Mouse (Mus musculus): ENCODE results near the gene Shisa9. TPM values are rescaled to one million over a fixed set of nuclear protein-coding genes. Genes with fewer than 3 reads are reported as not detected.

Shisa9 gene
- polyA plus RNA-seq, 1 experiment from 2014 or later, result 0.22 TPM

DNA sequence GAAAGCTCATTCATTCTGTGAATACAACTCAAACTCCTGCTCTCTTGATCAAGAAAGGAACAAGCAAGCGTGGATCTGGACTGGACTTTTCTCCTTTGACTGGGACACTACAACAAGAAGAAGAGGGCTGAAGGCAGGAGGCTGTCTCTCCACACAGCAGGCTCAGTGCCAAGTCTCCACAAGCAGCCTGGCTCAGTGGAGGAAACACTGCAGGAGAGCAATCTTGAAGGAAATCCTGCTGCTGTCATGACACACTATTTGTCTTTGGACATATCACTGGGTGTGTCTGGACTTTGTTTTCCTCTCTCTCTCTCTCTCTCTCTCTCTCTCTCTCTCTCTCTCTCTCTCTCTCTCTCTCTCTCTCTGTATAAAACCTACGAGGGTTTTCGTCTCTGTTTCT lies 249.4 kb downstream of the Shisa9 start:
- H3K9ac ChIP-seq (ENCODE audit: low read length), result no peak overlapping the region
- no peak for TF ChIP-seq EP300 (optimal IDR thresholded peaks at IDR 0.05)
- TF ChIP-seq CTCF (IDR thresholded peaks at IDR 0.05; ENCODE audit: low read depth), result no peak

DNA sequence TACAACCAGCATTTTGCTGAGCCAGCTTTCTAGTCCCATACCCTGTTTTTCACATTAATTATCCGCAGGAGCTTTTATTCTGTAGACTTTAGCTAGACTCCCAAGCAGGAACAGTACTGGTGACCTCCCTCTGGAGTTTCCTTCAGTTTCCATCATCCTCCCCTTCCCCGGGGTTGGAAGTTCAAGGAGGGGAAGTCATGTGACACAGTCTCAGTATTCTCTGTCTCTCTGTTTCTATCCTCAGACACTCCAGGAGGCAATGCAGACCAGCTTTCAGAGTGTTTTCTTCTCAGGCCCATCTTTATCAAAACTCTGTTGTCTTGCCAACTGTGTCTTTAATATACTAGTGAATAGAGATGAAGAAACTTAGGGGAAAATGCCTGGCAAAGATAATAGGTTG lies 250.4 kb downstream of the Shisa9 start:
- Histone ChIP-seq H3K9me3 (ENCODE audit: control insufficient read depth, low read length) (no peaks in the 10 kb centered on the region), H3K4me3 (ENCODE audit: low read depth, low read length) (no peak overlapping the region), H3K36me3 (ENCODE audit: control insufficient read depth, insufficient read depth, low read length) (no peaks in the 10 kb centered on the region), H3K4me1 (replicated peaks; ENCODE audit: control insufficient read depth, insufficient read depth) (no peaks in the 10 kb centered on the region), H3K9ac (ENCODE audit: low read length) (no peak overlapping the region), H3K27me3 (ENCODE audit: control insufficient read depth, insufficient read depth, low read length) (no peaks in the 10 kb centered on the region), H3K27ac (replicated peaks) (no peak overlapping the region), H3K4me2 (replicated peaks; ENCODE audit: low read depth) (no peak overlapping the region)
- DNase-seq (ENCODE audit: low spot score) (no peak), ATAC-seq (ENCODE audit: low FRiP score, low TSS enrichment) (no peak)
- TF ChIP-seq EP300 (optimal IDR thresholded peaks at IDR 0.05) (no peak), CTCF (IDR thresholded peaks at IDR 0.05; ENCODE audit: low read depth) (no peak)
- WGBS, result 51% methylated on average over 2 of the region's 2 CpGs

More for the DNA sequence above, 249.4 kb downstream of the Shisa9 start:
- DNase-seq (ENCODE audit: low spot score) (no peak), ATAC-seq (ENCODE audit: low FRiP score, low TSS enrichment) (no peak)
- no peak overlapping the region for H3K4me2 ChIP-seq (replicated peaks; ENCODE audit: low read depth)
- no peak overlapping the region for H3K4me3 ChIP-seq (ENCODE audit: low read depth, low read length)
- H3K27me3 ChIP-seq (ENCODE audit: control insufficient read depth, insufficient read depth, low read length), result no peaks in the 10 kb centered on the region
- no peaks in the 10 kb centered on the region for H3K9me3 ChIP-seq (ENCODE audit: control insufficient read depth, low read length)
- WGBS, result 46% methylated on average over 3 of the region's 3 CpGs
- no peaks in the 10 kb centered on the region for H3K4me1 ChIP-seq (replicated peaks; ENCODE audit: control insufficient read depth, insufficient read depth)
- H3K27ac ChIP-seq (replicated peaks), result no peak overlapping the region
- H3K36me3 ChIP-seq (ENCODE audit: control insufficient read depth, insufficient read depth, low read length), result no peaks in the 10 kb centered on the region

DNA sequence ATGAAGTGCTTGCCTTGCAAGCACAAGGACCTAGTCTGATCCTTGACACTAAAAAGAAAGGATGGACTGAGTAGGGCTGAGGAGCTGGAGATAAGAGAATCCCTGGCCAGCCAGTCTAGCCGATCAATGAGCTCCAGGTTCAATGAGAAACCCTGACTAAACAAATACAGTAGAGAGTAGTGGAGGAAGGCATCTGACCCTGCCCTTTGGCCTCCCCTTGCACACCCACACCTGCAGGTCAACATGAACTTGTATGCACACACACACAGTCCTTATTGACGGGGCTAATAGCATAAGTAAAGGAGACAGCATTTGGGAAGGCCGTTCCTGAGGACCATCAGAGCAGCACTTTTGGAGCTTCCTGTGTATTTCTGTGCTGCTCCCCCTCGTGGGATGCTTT lies 254.7 kb downstream of the Shisa9 start:
- Histone ChIP-seq H3K27me3 (ENCODE audit: control insufficient read depth, insufficient read depth, low read length) (no peaks in the 10 kb centered on the region), H3K9ac (ENCODE audit: low read length) (no peak overlapping the region), H3K4me2 (replicated peaks; ENCODE audit: low read depth) (no peak overlapping the region), H3K27ac (replicated peaks) (no peak overlapping the region), H3K9me3 (ENCODE audit: control insufficient read depth, low read length) (no peaks in the 10 kb centered on the region), H3K36me3 (ENCODE audit: control insufficient read depth, insufficient read depth, low read length) (no peaks in the 10 kb centered on the region), H3K4me1 (replicated peaks; ENCODE audit: control insufficient read depth, insufficient read depth) (no peaks in the 10 kb centered on the region), H3K4me3 (ENCODE audit: low read depth, low read length) (no peak overlapping the region)
- DNase-seq (ENCODE audit: low spot score), result no peak
- 43% methylated on average over 4 of the region's 4 CpGs for WGBS
- no peak for ATAC-seq (ENCODE audit: low FRiP score, low TSS enrichment)
- TF ChIP-seq CTCF (IDR thresholded peaks at IDR 0.05; ENCODE audit: low read depth) (no peak), EP300 (optimal IDR thresholded peaks at IDR 0.05) (no peak)

DNA sequence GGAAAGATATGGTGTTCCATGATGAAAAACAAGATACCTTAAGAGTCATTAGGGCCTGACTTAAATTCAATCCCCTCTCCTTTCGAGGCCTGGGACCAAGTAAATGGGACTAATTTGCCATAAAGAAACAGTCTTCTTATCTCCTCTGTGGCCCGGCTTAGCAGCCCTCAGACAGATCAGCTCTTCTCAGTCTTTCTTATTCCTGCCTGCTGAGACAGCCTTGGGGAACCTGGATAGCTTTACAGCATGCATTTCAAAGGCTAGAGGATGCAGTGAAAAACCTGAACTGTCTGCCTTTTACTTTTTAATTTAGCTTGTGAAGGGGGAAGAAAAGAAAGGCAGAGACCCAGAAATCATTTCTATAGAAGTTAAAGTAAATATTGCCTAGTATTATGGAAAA lies 275.4 kb downstream of the Shisa9 start:
- ATAC-seq (ENCODE audit: low FRiP score, low TSS enrichment) (no peak), DNase-seq (ENCODE audit: low spot score) (no peak)
- 28% methylated on average over 2 of the region's 2 CpGs for WGBS
- no peak overlapping the region for H3K27ac ChIP-seq (replicated peaks)
- no peak overlapping the region for H3K9ac ChIP-seq (ENCODE audit: low read length)
- TF ChIP-seq EP300 (optimal IDR thresholded peaks at IDR 0.05) (no peak), CTCF (IDR thresholded peaks at IDR 0.05; ENCODE audit: low read depth) (no peak)
- no peaks in the 10 kb centered on the region for H3K4me1 ChIP-seq (replicated peaks; ENCODE audit: control insufficient read depth, insufficient read depth)
- H3K36me3 ChIP-seq (ENCODE audit: control insufficient read depth, insufficient read depth, low read length), result no peaks in the 10 kb centered on the region
- H3K4me3 ChIP-seq (ENCODE audit: low read depth, low read length), result no peak overlapping the region
- no peaks in the 10 kb centered on the region for H3K27me3 ChIP-seq (ENCODE audit: control insufficient read depth, insufficient read depth, low read length)
- no peaks in the 10 kb centered on the region for H3K9me3 ChIP-seq (ENCODE audit: control insufficient read depth, low read length)
- H3K4me2 ChIP-seq (replicated peaks; ENCODE audit: low read depth), result no peak overlapping the region

DNA sequence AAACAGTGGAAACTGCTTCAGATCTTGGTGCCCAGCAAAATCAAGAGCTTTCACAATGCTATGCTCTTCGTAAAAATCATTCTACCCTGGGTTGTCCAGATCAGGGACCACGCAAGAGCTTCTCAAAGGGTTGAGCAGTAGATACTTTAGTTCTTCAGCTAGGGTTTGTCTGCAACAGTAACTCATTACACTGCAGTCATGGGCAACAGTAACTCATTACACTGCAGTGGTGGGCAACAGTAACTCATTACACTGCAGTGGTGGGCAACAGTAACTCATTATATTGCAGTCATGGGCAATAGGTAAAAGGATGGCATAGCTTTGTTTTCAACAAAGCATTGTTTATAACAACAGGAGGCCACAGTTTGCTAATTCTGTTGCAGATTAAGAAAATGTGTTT lies 281.9 kb downstream of the Shisa9 start:
- H3K27me3 ChIP-seq (ENCODE audit: control insufficient read depth, insufficient read depth, low read length), result no peaks in the 10 kb centered on the region
- H3K9me3 ChIP-seq (ENCODE audit: control insufficient read depth, low read length), result no peaks in the 10 kb centered on the region
- H3K9ac ChIP-seq (ENCODE audit: low read length), result no peak overlapping the region
- no peaks in the 10 kb centered on the region for H3K4me1 ChIP-seq (replicated peaks; ENCODE audit: control insufficient read depth, insufficient read depth)
- TF ChIP-seq EP300 (optimal IDR thresholded peaks at IDR 0.05) (no peak), CTCF (IDR thresholded peaks at IDR 0.05; ENCODE audit: low read depth) (no peak)
- ATAC-seq (ENCODE audit: low FRiP score, low TSS enrichment) (no peak), DNase-seq (ENCODE audit: low spot score) (no peak)
- no peak overlapping the region for H3K4me2 ChIP-seq (replicated peaks; ENCODE audit: low read depth)
- no peak overlapping the region for H3K4me3 ChIP-seq (ENCODE audit: low read depth, low read length)
- WGBS, result 82% methylated on average over 2 of the region's 2 CpGs
- H3K27ac ChIP-seq (replicated peaks), result no peak overlapping the region
- H3K36me3 ChIP-seq (ENCODE audit: control insufficient read depth, insufficient read depth, low read length), result no peaks in the 10 kb centered on the region

DNA sequence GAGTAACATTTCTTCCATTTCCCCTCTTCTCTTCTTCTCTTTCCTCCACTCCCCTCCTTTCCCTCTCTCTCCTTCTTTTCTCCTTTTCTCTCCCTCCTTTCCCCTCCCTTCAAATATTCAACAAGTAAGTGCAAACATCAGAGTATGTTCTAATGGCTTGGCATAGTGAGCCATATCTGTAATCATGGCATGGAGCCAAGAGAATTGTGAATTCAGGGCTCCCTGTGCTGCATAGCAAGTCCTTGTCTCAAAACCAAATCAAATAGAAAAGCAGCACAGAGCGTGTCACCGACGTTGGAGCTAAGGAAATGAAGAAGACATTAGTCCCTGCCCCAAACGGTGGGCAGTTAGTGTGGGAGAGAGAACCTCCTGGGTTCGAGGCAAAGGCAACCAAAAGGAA lies 316.6 kb downstream of the Shisa9 start:
- H3K27ac ChIP-seq (replicated peaks), result no peak overlapping the region
- H3K4me1 ChIP-seq (replicated peaks; ENCODE audit: control insufficient read depth, insufficient read depth), result no peaks in the 10 kb centered on the region
- no peak for TF ChIP-seq CTCF (IDR thresholded peaks at IDR 0.05; ENCODE audit: low read depth)
- TF ChIP-seq EP300 (optimal IDR thresholded peaks at IDR 0.05), result no peak
- no peaks in the 10 kb centered on the region for H3K36me3 ChIP-seq (ENCODE audit: control insufficient read depth, insufficient read depth, low read length)
- no peak overlapping the region for H3K4me2 ChIP-seq (replicated peaks; ENCODE audit: low read depth)
- WGBS, result 40% methylated on average over 5 of the region's 5 CpGs
- H3K9ac ChIP-seq (ENCODE audit: low read length), result no peak overlapping the region
- H3K4me3 ChIP-seq (ENCODE audit: low read depth, low read length), result no peak overlapping the region
- no peaks in the 10 kb centered on the region for H3K27me3 ChIP-seq (ENCODE audit: control insufficient read depth, insufficient read depth, low read length)
- H3K9me3 ChIP-seq (ENCODE audit: control insufficient read depth, low read length), result no peaks in the 10 kb centered on the region
- no peak for DNase-seq (ENCODE audit: low spot score)
- no peak for ATAC-seq (ENCODE audit: low FRiP score, low TSS enrichment)

Measured in stomach, postnatal 0 days (tissue).